Mouse (Mus musculus): ENCODE data around the gene Prim1. TPM values are rescaled to one million over a fixed set of nuclear protein-coding genes. Genes with fewer than 3 reads are reported as not detected.
A peak's percentile ranks its signal among the peaks of the same experiment; 100 is the strongest.
"Not testable (repeated sequence)": the region's sequence is repeated elsewhere in the genome, so short reads cannot be mapped to it uniquely, and the experiment has no call there.

Prim1 gene
- polyA plus RNA-seq, 1 experiment from 2014 or later: 33.7 TPM

- Histone ChIP-seq H3K9me3 (replicated peaks) (no peaks in the 10 kb centered on the region), H3K27ac (replicated peaks) (no peak overlapping the region), H3K36me3 (peaks cover 43% of the 10 kb centered on the region), H3K9ac (replicated peaks) (no peak overlapping the region), H3K27me3 (replicated peaks) (no peaks in the 10 kb centered on the region), H3K4me3 (replicated peaks) (no peak overlapping the region), H3K4me1 (peaks cover 51% of the 10 kb centered on the region), H3K4me2 (no peak overlapping the region)
- ATAC-seq (ENCODE audit: low FRiP score): no peak
- 63% methylated on average over 3 of the region's 3 CpGs for WGBS
Measured at GRCm38 (mm10) chr10:128039858-128040257, 24.9 kb downstream of the Prim1 start.

GRCm38 (mm10) chr10:128040293-128040692 is 25.3 kb downstream of the Prim1 start:
- H3K36me3 ChIP-seq: peaks cover 45% of the 10 kb centered on the region
- H3K4me1 ChIP-seq: peaks cover 50% of the 10 kb centered on the region
- 95% methylated on average over 5 of the region's 5 CpGs for WGBS
- H3K27me3 ChIP-seq (replicated peaks): no peaks in the 10 kb centered on the region
- no peak overlapping the region for H3K4me2 ChIP-seq
- H3K4me3 ChIP-seq (replicated peaks): no peak overlapping the region
- H3K9me3 ChIP-seq (replicated peaks): no peaks in the 10 kb centered on the region
- no peak overlapping the region for H3K9ac ChIP-seq (replicated peaks)
- H3K27ac ChIP-seq (replicated peaks): no peak overlapping the region
- no peak for ATAC-seq (ENCODE audit: low FRiP score)

GRCm38 (mm10) chr10:128041636-128042035 is 26.7 kb downstream of the Prim1 start:
- H3K36me3 ChIP-seq: peaks cover 58% of the 10 kb centered on the region
- peaks cover 49% of the 10 kb centered on the region for H3K4me1 ChIP-seq

GRCm38 (mm10) chr10:128042466-128042865 is 27.5 kb downstream of the Prim1 start:
- Histone ChIP-seq H3K36me3 (peaks cover 62% of the 10 kb centered on the region), H3K4me1 (peaks cover 41% of the 10 kb centered on the region), H3K9ac (replicated peaks) (no peak overlapping the region), H3K4me2 (no peak overlapping the region), H3K27ac (replicated peaks) (no peak overlapping the region), H3K27me3 (replicated peaks) (no peaks in the 10 kb centered on the region), H3K9me3 (replicated peaks) (no peaks in the 10 kb centered on the region), H3K4me3 (replicated peaks) (no peak overlapping the region)
- no peak for ATAC-seq (ENCODE audit: low FRiP score)
- WGBS: 89% methylated on average over 3 of the region's 3 CpGs

More at GRCm38 (mm10) chr10:128041636-128042035, 26.7 kb downstream of the Prim1 start:
- Histone ChIP-seq H3K27ac (replicated peaks) (no peak overlapping the region), H3K4me3 (replicated peaks) (no peak overlapping the region), H3K4me2 (no peak overlapping the region), H3K9ac (replicated peaks) (no peak overlapping the region), H3K27me3 (replicated peaks) (no peaks in the 10 kb centered on the region), H3K9me3 (replicated peaks) (no peaks in the 10 kb centered on the region)
- 78% methylated on average over 4 of the region's 4 CpGs for WGBS
- no peak for ATAC-seq (ENCODE audit: low FRiP score)

GRCm38 (mm10) chr10:128043041-128043835 is 28.3 kb downstream of the Prim1 start:
- H3K4me2 ChIP-seq: no peak overlapping the region
- 77% methylated on average over 3 of the region's 3 CpGs for WGBS
- H3K9me3 ChIP-seq (replicated peaks): no peaks in the 10 kb centered on the region
- H3K4me1 ChIP-seq: peaks cover 35% of the 10 kb centered on the region
- H3K27ac ChIP-seq (replicated peaks): no peak overlapping the region
- no peak for ATAC-seq (ENCODE audit: low FRiP score)
- H3K36me3 ChIP-seq: peaks cover 69% of the 10 kb centered on the region
- H3K27me3 ChIP-seq (replicated peaks): no peaks in the 10 kb centered on the region
- no peak overlapping the region for H3K4me3 ChIP-seq (replicated peaks)
- no peak overlapping the region for H3K9ac ChIP-seq (replicated peaks)

- Histone ChIP-seq H3K4me2 (no peak overlapping the region), H3K27me3 (replicated peaks) (no peaks in the 10 kb centered on the region), H3K9me3 (replicated peaks) (no peaks in the 10 kb centered on the region), H3K9ac (replicated peaks) (no peak overlapping the region), H3K4me3 (replicated peaks) (no peak overlapping the region), H3K36me3 (peaks cover 69% of the 10 kb centered on the region), H3K4me1 (peaks cover 11% of the 10 kb centered on the region; the same call in 1 of the 2 replicates), H3K27ac (replicated peaks) (no peak overlapping the region)
- no peak for ATAC-seq (ENCODE audit: low FRiP score)
- 95% methylated on average over 8 of the region's 8 CpGs for WGBS
Measured at GRCm38 (mm10) chr10:128048157-128048556, 33.2 kb downstream of the Prim1 start.

- Histone ChIP-seq H3K4me2 (no peak overlapping the region), H3K27ac (replicated peaks) (no peak overlapping the region), H3K9ac (replicated peaks) (no peak overlapping the region), H3K4me1 (peaks cover 2% of the 10 kb centered on the region; the same call in 1 of the 2 replicates), H3K36me3 (peaks cover 58% of the 10 kb centered on the region), H3K27me3 (replicated peaks) (no peaks in the 10 kb centered on the region), H3K9me3 (replicated peaks) (no peaks in the 10 kb centered on the region), H3K4me3 (replicated peaks) (no peak overlapping the region)
- ATAC-seq (ENCODE audit: low FRiP score): no peak
- 93% methylated on average over 2 of the region's 2 CpGs for WGBS
Measured at GRCm38 (mm10) chr10:128049741-128050140, 34.8 kb downstream of the Prim1 start.

- H3K27ac ChIP-seq (replicated peaks): no peak overlapping the region
- no peak for ATAC-seq (ENCODE audit: low FRiP score)
- H3K27me3 ChIP-seq (replicated peaks): no peaks in the 10 kb centered on the region
- no peak overlapping the region for H3K4me3 ChIP-seq (replicated peaks)
- WGBS: 90% methylated on average over 2 of the region's 2 CpGs
- H3K9ac ChIP-seq (replicated peaks): no peak overlapping the region
- H3K9me3 ChIP-seq (replicated peaks): no peaks in the 10 kb centered on the region
- no peaks in the 10 kb centered on the region for H3K4me1 ChIP-seq
- H3K36me3 ChIP-seq: peaks cover 55% of the 10 kb centered on the region
- no peak overlapping the region for H3K4me2 ChIP-seq
Measured at GRCm38 (mm10) chr10:128050355-128050754, 35.4 kb downstream of the Prim1 start.

- Histone ChIP-seq H3K27me3 (replicated peaks) (no peaks in the 10 kb centered on the region), H3K36me3 (peaks cover 42% of the 10 kb centered on the region), H3K4me1 (no peaks in the 10 kb centered on the region), H3K4me3 (replicated peaks) (no peak overlapping the region), H3K9ac (replicated peaks) (no peak overlapping the region), H3K4me2 (no peak overlapping the region), H3K27ac (replicated peaks) (no peak overlapping the region), H3K9me3 (replicated peaks) (no peaks in the 10 kb centered on the region)
- WGBS: 95% methylated on average over 5 of the region's 5 CpGs
- ATAC-seq (ENCODE audit: low FRiP score): no peak
Measured at GRCm38 (mm10) chr10:128051589-128051988, 36.6 kb downstream of the Prim1 start.

GRCm38 (mm10) chr10:128052136-128052535 is 37.2 kb downstream of the Prim1 start:
- ATAC-seq (ENCODE audit: low FRiP score); H3K4me2 ChIP-seq: not testable (repeated sequence)
- 100% methylated on average over 1 of the region's 2 CpGs for WGBS

GRCm38 (mm10) chr10:128053001-128053400 is 38.0 kb downstream of the Prim1 start:
- H3K4me3 ChIP-seq (replicated peaks): no peak overlapping the region

More at GRCm38 (mm10) chr10:128052136-128052535, 37.2 kb downstream of the Prim1 start:
- not testable (repeated sequence) for H3K27ac ChIP-seq (replicated peaks); H3K9ac ChIP-seq (replicated peaks); H3K4me1 ChIP-seq; H3K27me3 ChIP-seq (replicated peaks); H3K9me3 ChIP-seq (replicated peaks); H3K4me3 ChIP-seq (replicated peaks)
- peaks cover 38% of the 10 kb centered on the region for H3K36me3 ChIP-seq

GRCm38 (mm10) chr10:128058184-128058583 is 43.2 kb downstream of the Prim1 start:
- peak overlapping the region; percentile 75 for H3K4me3 ChIP-seq (replicated peaks)
- H3K27me3 ChIP-seq (replicated peaks): no peaks in the 10 kb centered on the region
- H3K36me3 ChIP-seq: no peaks in the 10 kb centered on the region
- 1% methylated on average over 18 of the region's 18 CpGs for WGBS
- peak; percentile 51 for ATAC-seq (ENCODE audit: low FRiP score)
- H3K9ac ChIP-seq (replicated peaks): peak overlapping the region; percentile 92
- H3K4me1 ChIP-seq: peaks cover 36% of the 10 kb centered on the region
- H3K27ac ChIP-seq (replicated peaks): peak overlapping the region; percentile 98
- peak overlapping the region; percentile 88 for H3K4me2 ChIP-seq
- H3K9me3 ChIP-seq (replicated peaks): no peaks in the 10 kb centered on the region

More at GRCm38 (mm10) chr10:128053001-128053400, 38.0 kb downstream of the Prim1 start:
- Histone ChIP-seq H3K36me3 (peaks cover 33% of the 10 kb centered on the region), H3K4me2 (no peak overlapping the region), H3K27ac (replicated peaks) (no peak overlapping the region), H3K4me1 (peaks cover 7% of the 10 kb centered on the region), H3K9ac (replicated peaks) (no peak overlapping the region), H3K9me3 (replicated peaks) (no peaks in the 10 kb centered on the region), H3K27me3 (replicated peaks) (no peaks in the 10 kb centered on the region)
- no peak for ATAC-seq (ENCODE audit: low FRiP score)
- WGBS: 95% methylated on average over 8 of the region's 8 CpGs

All from neural tube, embryonic 15.5 days (tissue).